Mouse (Mus musculus) stomach, postnatal 0 days (tissue): ENCODE results near the gene Krt12. TPM values are rescaled to one million over a fixed set of nuclear protein-coding genes. Genes with fewer than 3 reads are reported as not detected.

Experiments
- ATAC-seq: fragments of 200-750 bp; cut with Nextera tagmentation; 2 replicates; pipeline ENCODE4 v1.8.0; 2017; ENCODE audit not compliant: low FRiP score, low TSS enrichment
- DNase-seq: peaks from one replicate; pipeline ENCODE4 v3.0.0-alpha.2; 2016; ENCODE audit warnings: low spot score
- H3K27ac ChIP-seq: fragments of 300-500 bp; sonication (generic); replicated peaks from 2 replicates; pipeline ENCODE4 v1.5.1; 2014; ENCODE audit warnings: mild to moderate bottlenecking, control low read depth
- H3K27me3 ChIP-seq: fragments of 300-500 bp; sonication (generic); 2 replicates; pipeline ENCODE4 v1.6.1; 2014; ENCODE audit warnings: low read length; ENCODE audit not compliant: control insufficient read depth, insufficient read depth
- H3K36me3 ChIP-seq: fragments of 300-500 bp; sonication (generic); 2 replicates; pipeline ENCODE4 v1.6.1; 2014; ENCODE audit warnings: low read length, mixed read lengths; ENCODE audit not compliant: control insufficient read depth, insufficient read depth
- H3K4me1 ChIP-seq: fragments of 300-500 bp; sonication (generic); replicated peaks from 2 replicates; pipeline ENCODE4 v1.6.1; 2014; ENCODE audit warnings: antibody characterized with exemption; ENCODE audit not compliant: control insufficient read depth, insufficient read depth
- H3K4me2 ChIP-seq: fragments of 300-500 bp; sonication (generic); replicated peaks from 2 replicates; pipeline ENCODE4 v1.6.1; 2014; ENCODE audit warnings: low read depth, mild to moderate bottlenecking, control low read depth, moderate library complexity
- H3K4me3 ChIP-seq: fragments of 300-500 bp; sonication (generic); 2 replicates; pipeline ENCODE4 v1.5.1; 2014; ENCODE audit warnings: low read depth, low read length, control low read depth
- H3K9ac ChIP-seq: fragments of 300-500 bp; sonication (generic); 2 replicates; pipeline ENCODE4 v1.6.1; 2014; ENCODE audit warnings: mild to moderate bottlenecking, low read length, control low read depth, mixed read lengths
- H3K9me3 ChIP-seq: fragments of 300-500 bp; sonication (generic); 2 replicates; pipeline ENCODE4 v1.6.1; 2016; ENCODE audit warnings: low read length; ENCODE audit not compliant: control insufficient read depth
- CTCF ChIP-seq: IDR thresholded peaks from 2 replicates; pipeline ENCODE4 v1.5.1; 2016; ENCODE audit warnings: antibody characterized with exemption, low read depth, mild to moderate bottlenecking, moderate library complexity
- EP300 ChIP-seq: optimal IDR thresholded peaks from 2 replicates; pipeline ENCODE3; 2016; ENCODE audit warnings: antibody characterized with exemption
- WGBS: fragments of 180-500 bp; shearing (Covaris S2); extraction: QIAGEN DNeasy Blood & Tissue Kit; methylation state at CpG from one replicate; pipeline ENCODE4 v1.1.7; 2014; 5-methylcytosine and 5-hydroxymethylcytosine counted together
- polyA plus RNA-seq: library from polyadenylated mRNA; unstranded; fragments of >200 nt; fragmentation: Nextera tagmentation; extraction: Ambion mirVana; gene quantifications from 2 replicates; pipeline ENCODE4 v1.2.1, GENCODE M21; 2015

Krt12 gene
- polyA plus RNA-seq, 1 experiment from 2014 or later, result 0.21 TPM

DNA sequence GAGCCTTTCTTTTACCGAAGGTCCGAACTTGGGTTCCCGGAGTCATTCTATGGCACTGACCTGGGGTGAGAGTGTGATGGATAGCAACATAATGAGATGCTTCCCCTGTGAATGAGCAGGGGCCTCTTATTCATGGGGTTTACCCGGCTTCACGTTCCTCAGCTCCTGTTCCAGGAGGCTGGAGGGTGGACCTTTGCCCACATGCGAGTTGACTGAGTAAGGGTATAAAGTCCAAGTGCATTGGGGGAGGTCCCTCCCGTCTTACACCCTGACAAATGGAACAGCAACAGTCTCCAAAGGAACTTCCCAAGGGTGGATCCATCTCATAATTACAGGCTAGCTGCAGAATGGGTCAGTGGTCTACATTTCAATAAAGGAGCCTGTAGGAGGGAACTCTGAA is 39.7 kb upstream of the Krt12 start:
- Histone ChIP-seq H3K36me3 (no peaks in the 10 kb centered on the region), H3K4me3 (no peak overlapping the region), H3K9me3 (no peaks in the 10 kb centered on the region), H3K4me2 (no peak overlapping the region), H3K4me1 (no peaks in the 10 kb centered on the region), H3K27me3 (no peaks in the 10 kb centered on the region), H3K27ac (peak overlapping the region; percentile 56; the same call in 1 of the 2 replicates), H3K9ac (no peak overlapping the region)
- TF ChIP-seq CTCF (no peak), EP300 (no peak)
- ATAC-seq (peak; percentile 76), DNase-seq (peak; percentile 71)
- WGBS, result 52% methylated on average over 7 of the region's 7 CpGs

- no peaks in the 10 kb centered on the region for H3K9me3 ChIP-seq
- TF ChIP-seq CTCF (peak; percentile 7; the same call in 1 of the 2 replicates), EP300 (no peak)
- DNase-seq (peak; percentile 69), ATAC-seq (peak; percentile 81)
- no peaks in the 10 kb centered on the region for H3K27me3 ChIP-seq
- peak overlapping the region; percentile 46; the same call in 1 of the 2 replicates for H3K27ac ChIP-seq
- H3K36me3 ChIP-seq, result no peaks in the 10 kb centered on the region
- H3K4me3 ChIP-seq, result no peak overlapping the region
- no peak overlapping the region for H3K4me2 ChIP-seq
- 34% methylated on average over 7 of the region's 7 CpGs for WGBS
- no peaks in the 10 kb centered on the region for H3K4me1 ChIP-seq
- no peak overlapping the region for H3K9ac ChIP-seq
Observed at GRCm38 (mm10) chr11:99458887-99459286, 36.8 kb upstream of the Krt12 start.

- no peak for TF ChIP-seq CTCF
- TF ChIP-seq EP300, result peak; percentile 41
- Histone ChIP-seq H3K27ac (peak overlapping the region; percentile 70), H3K27me3 (no peaks in the 10 kb centered on the region), H3K9ac (no peak overlapping the region), H3K4me3 (no peak overlapping the region), H3K9me3 (no peaks in the 10 kb centered on the region), H3K36me3 (no peaks in the 10 kb centered on the region), H3K4me2 (no peak overlapping the region), H3K4me1 (no peaks in the 10 kb centered on the region)
- 56% methylated on average over 10 of the region's 10 CpGs for WGBS
- DNase-seq (peak; percentile 54), ATAC-seq (peak; percentile 81)
Observed at GRCm38 (mm10) chr11:99454759-99455158, 32.7 kb upstream of the Krt12 start.

DNA sequence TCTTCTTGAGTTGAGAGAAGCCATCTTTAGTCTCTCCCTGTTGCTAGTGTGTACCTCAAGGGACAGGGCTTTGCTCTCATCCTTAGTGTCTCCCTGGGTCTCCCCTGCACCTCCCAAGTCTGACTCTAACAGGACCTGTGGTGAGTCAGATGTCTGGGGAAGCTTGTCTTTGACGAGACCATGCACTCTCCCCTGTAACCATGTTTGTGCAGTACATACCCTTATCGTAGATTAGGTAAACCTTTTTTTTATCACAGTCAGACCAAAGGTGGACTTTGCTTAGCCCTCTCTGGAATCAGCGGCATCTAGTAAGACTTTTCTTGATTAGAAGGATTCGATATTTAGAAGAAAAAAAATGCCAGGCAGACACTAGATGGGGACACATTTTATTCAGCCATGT is 32.0 kb upstream of the Krt12 start:
- peak; percentile 80 for ATAC-seq
- Histone ChIP-seq H3K4me2 (no peak overlapping the region), H3K36me3 (no peaks in the 10 kb centered on the region), H3K27ac (peak overlapping the region; percentile 56; the same call in 1 of the 2 replicates), H3K4me3 (no peak overlapping the region), H3K9ac (no peak overlapping the region), H3K9me3 (no peaks in the 10 kb centered on the region), H3K27me3 (no peaks in the 10 kb centered on the region), H3K4me1 (no peaks in the 10 kb centered on the region)
- WGBS, result 57% methylated on average over 4 of the region's 4 CpGs
- DNase-seq, result no peak
- TF ChIP-seq EP300 (no peak), CTCF (no peak)

- ATAC-seq (0 out of 2 replicates have a peak, but pooled peaks have one; percentile 35), DNase-seq (no peak)
- Histone ChIP-seq H3K27ac (no peak overlapping the region), H3K27me3 (no peaks in the 10 kb centered on the region), H3K4me3 (no peak overlapping the region), H3K4me1 (no peaks in the 10 kb centered on the region), H3K4me2 (no peak overlapping the region), H3K9me3 (no peaks in the 10 kb centered on the region), H3K36me3 (no peaks in the 10 kb centered on the region), H3K9ac (no peak overlapping the region)
- TF ChIP-seq CTCF (no peak), EP300 (no peak)
- 26% methylated on average over 2 of the region's 2 CpGs for WGBS
Observed at GRCm38 (mm10) chr11:99448769-99449168, 26.7 kb upstream of the Krt12 start.

GRCm38 (mm10) chr11:99441220-99441619 is 19.2 kb upstream of the Krt12 start:
- no peaks in the 10 kb centered on the region for H3K27me3 ChIP-seq
- H3K4me1 ChIP-seq, result no peaks in the 10 kb centered on the region
- no peaks in the 10 kb centered on the region for H3K36me3 ChIP-seq
- no peak overlapping the region for H3K27ac ChIP-seq
- no peak overlapping the region for H3K9ac ChIP-seq
- 46% methylated on average over 8 of the region's 8 CpGs for WGBS
- TF ChIP-seq EP300 (no peak), CTCF (no peak)
- ATAC-seq, result no peak
- H3K4me3 ChIP-seq, result no peak overlapping the region
- no peak overlapping the region for H3K4me2 ChIP-seq
- H3K9me3 ChIP-seq, result no peaks in the 10 kb centered on the region
- no peak for DNase-seq
